Mouse (Mus musculus): Measurements from ENCODE around the gene Themis3. TPM values are rescaled to one million over a fixed set of nuclear protein-coding genes. Genes with fewer than 3 reads are reported as not detected.
"Not testable (repeated sequence)": the region's sequence is repeated elsewhere in the genome, so short reads cannot be mapped to it uniquely, and the experiment has no call there.

The Themis3 gene
- polyA plus RNA-seq, 1 experiment from 2014 or later: not detected

GRCm38 (mm10) chr17:66564213-66564612, 30.2 kb downstream of the Themis3 start:
- Histone ChIP-seq H3K27me3 (ENCODE audit: control insufficient read depth, insufficient read depth, low read length) (no peaks in the 10 kb centered on the region), H3K27ac (no peak overlapping the region), H3K36me3 (replicated peaks; ENCODE audit: control insufficient read depth, insufficient read depth) (no peaks in the 10 kb centered on the region), H3K9me3 (ENCODE audit: control insufficient read depth, low read length) (no peaks in the 10 kb centered on the region), H3K4me1 (replicated peaks; ENCODE audit: control insufficient read depth, insufficient read depth, low read length) (no peaks in the 10 kb centered on the region), H3K4me3 (replicated peaks; ENCODE audit: low read length) (no peak overlapping the region), H3K4me2 (replicated peaks) (no peak overlapping the region), H3K9ac (no peak overlapping the region)
- ATAC-seq (ENCODE audit: low FRiP score): no peak
- DNase-seq (ENCODE audit: low spot score): no peak
- 79% methylated on average over 7 of the region's 7 CpGs for WGBS

- no peak overlapping the region for H3K9ac ChIP-seq
- 67% methylated on average over 1 of the region's 1 CpGs for WGBS
- H3K4me2 ChIP-seq (replicated peaks): no peak overlapping the region
- no peak overlapping the region for H3K27ac ChIP-seq
- H3K4me3 ChIP-seq (replicated peaks; ENCODE audit: low read length): no peak overlapping the region
- no peak for ATAC-seq (ENCODE audit: low FRiP score)
- H3K27me3 ChIP-seq (ENCODE audit: control insufficient read depth, insufficient read depth, low read length): no peaks in the 10 kb centered on the region
- no peaks in the 10 kb centered on the region for H3K4me1 ChIP-seq (replicated peaks; ENCODE audit: control insufficient read depth, insufficient read depth, low read length)
- no peaks in the 10 kb centered on the region for H3K36me3 ChIP-seq (replicated peaks; ENCODE audit: control insufficient read depth, insufficient read depth)
- DNase-seq (ENCODE audit: low spot score): no peak
- H3K9me3 ChIP-seq (ENCODE audit: control insufficient read depth, low read length): no peaks in the 10 kb centered on the region
Observed at GRCm38 (mm10) chr17:66563551-66563950, 30.9 kb downstream of the Themis3 start.

DNA sequence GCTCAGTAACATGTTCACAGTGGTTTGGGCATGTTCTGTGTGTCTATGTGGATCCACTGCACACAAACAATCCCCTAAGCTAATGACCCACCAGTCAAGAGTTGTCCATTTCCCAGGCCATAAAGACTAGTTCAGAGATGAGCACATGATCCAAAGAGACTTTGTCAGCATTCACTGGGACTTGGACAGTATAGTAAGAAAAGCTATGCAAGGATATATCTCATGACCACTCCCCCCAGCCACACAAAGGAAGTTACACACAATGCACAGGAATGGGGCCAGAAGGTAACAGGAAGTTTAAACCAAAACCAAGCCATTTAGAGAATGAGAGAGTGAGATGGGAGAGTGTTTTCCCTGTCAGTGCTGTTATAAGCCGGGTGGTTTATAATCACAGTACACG, 33.0 kb downstream of the Themis3 start:
- Histone ChIP-seq H3K27me3 (ENCODE audit: control insufficient read depth, insufficient read depth, low read length) (no peaks in the 10 kb centered on the region), H3K4me1 (replicated peaks; ENCODE audit: control insufficient read depth, insufficient read depth, low read length) (no peaks in the 10 kb centered on the region)
- no peak for ATAC-seq (ENCODE audit: low FRiP score)

DNA sequence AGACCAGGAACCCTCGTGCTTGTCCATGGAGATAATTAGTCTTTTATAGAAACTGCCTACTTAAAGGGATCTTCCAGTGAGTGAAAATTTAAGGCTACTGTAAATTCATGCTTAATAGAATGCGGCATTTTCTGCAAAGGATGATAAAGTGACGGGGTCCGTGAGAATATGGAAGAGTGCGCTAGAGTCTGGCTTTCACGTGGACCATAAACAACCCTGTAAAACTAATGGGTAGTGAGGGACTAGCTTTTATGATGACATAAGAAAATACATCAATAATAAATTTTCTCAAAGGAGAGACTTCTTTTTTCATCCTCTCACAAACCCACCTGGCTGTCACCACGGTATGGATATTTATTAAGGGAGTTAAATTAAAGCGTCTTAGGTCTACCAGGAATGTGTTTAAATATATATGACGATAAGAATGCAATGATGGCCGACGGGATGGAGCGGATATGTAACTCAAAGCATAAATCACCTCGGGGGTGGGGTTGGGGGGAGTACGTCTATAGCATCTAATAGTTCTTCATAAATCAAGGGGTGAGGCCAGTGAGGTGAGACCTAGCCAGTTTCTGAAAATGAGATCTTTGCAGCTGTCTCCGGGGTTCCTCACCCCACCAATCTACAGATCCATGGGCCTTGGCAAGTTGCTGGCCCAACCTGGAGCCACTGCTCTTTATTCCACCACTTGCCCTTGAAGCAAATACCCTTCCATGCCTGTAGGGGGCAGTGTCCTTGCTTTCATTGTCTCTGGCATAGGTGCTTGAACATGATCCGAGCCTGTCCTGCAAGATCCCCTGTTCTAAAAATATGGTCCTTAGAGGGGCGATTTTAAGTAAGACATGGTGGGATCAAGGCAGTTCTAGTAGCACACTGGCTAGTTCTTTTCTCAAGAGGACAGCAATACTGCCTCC, 35.8 kb downstream of the Themis3 start:
- Histone ChIP-seq H3K27me3 (ENCODE audit: control insufficient read depth, insufficient read depth, low read length) (no peaks in the 10 kb centered on the region), H3K27ac (no peak overlapping the region), H3K4me3 (replicated peaks; ENCODE audit: low read length) (no peak overlapping the region), H3K4me1 (replicated peaks; ENCODE audit: control insufficient read depth, insufficient read depth, low read length) (no peaks in the 10 kb centered on the region), H3K9ac (no peak overlapping the region), H3K4me2 (replicated peaks) (no peak overlapping the region), H3K36me3 (replicated peaks; ENCODE audit: control insufficient read depth, insufficient read depth) (no peaks in the 10 kb centered on the region), H3K9me3 (ENCODE audit: control insufficient read depth, low read length) (no peaks in the 10 kb centered on the region)
- DNase-seq (ENCODE audit: low spot score) (no peak), ATAC-seq (ENCODE audit: low FRiP score) (no peak)
- 85% methylated on average over 17 of the region's 17 CpGs for WGBS

More for the DNA sequence above, 33.0 kb downstream of the Themis3 start:
- Histone ChIP-seq H3K4me2 (replicated peaks) (no peak overlapping the region), H3K36me3 (replicated peaks; ENCODE audit: control insufficient read depth, insufficient read depth) (no peaks in the 10 kb centered on the region), H3K9ac (no peak overlapping the region), H3K4me3 (replicated peaks; ENCODE audit: low read length) (no peak overlapping the region), H3K27ac (no peak overlapping the region), H3K9me3 (ENCODE audit: control insufficient read depth, low read length) (no peaks in the 10 kb centered on the region)
- 94% methylated on average over 2 of the region's 2 CpGs for WGBS
- DNase-seq (ENCODE audit: low spot score): no peak

GRCm38 (mm10) chr17:66552690-66553089, 41.7 kb downstream of the Themis3 start:
- H3K9me3 ChIP-seq (ENCODE audit: control insufficient read depth, low read length): no peaks in the 10 kb centered on the region
- H3K4me3 ChIP-seq (replicated peaks; ENCODE audit: low read length): no peak overlapping the region
- H3K27ac ChIP-seq: no peak overlapping the region
- H3K4me2 ChIP-seq (replicated peaks): no peak overlapping the region
- DNase-seq (ENCODE audit: low spot score) (no peak), ATAC-seq (ENCODE audit: low FRiP score) (no peak)
- H3K9ac ChIP-seq: no peak overlapping the region
- H3K36me3 ChIP-seq (replicated peaks; ENCODE audit: control insufficient read depth, insufficient read depth): no peaks in the 10 kb centered on the region
- no peaks in the 10 kb centered on the region for H3K4me1 ChIP-seq (replicated peaks; ENCODE audit: control insufficient read depth, insufficient read depth, low read length)
- no peaks in the 10 kb centered on the region for H3K27me3 ChIP-seq (ENCODE audit: control insufficient read depth, insufficient read depth, low read length)
- 83% methylated on average over 4 of the region's 4 CpGs for whole genome bisulfite sequencing

DNA sequence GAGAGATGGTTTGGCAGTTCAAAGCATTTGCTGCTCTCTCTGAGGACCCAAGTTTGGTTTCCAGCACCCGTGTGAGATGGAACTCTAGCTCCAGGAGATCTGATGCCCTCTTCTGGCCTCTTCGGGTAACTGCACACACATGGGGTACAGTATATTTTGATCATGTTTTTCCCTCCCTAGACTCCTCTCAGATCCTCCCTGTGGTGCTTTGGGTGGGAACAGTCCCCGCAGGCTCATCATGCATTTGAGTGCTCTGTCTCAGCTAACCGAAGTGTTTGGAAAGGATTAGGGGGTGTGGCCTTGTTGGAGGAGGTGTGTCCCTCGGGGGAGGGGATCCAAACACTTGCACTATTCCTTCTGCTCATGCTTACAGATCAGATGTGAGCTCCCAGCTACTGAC, 43.9 kb downstream of the Themis3 start:
- DNase-seq (ENCODE audit: low spot score): no peak
- no peak overlapping the region for H3K4me3 ChIP-seq (replicated peaks; ENCODE audit: low read length)
- no peak overlapping the region for H3K27ac ChIP-seq
- no peak overlapping the region for H3K4me2 ChIP-seq (replicated peaks)
- H3K9ac ChIP-seq: no peak overlapping the region
- H3K36me3 ChIP-seq (replicated peaks; ENCODE audit: control insufficient read depth, insufficient read depth): no peaks in the 10 kb centered on the region
- H3K4me1 ChIP-seq (replicated peaks; ENCODE audit: control insufficient read depth, insufficient read depth, low read length): no peaks in the 10 kb centered on the region
- no peak for ATAC-seq (ENCODE audit: low FRiP score)
- H3K27me3 ChIP-seq (ENCODE audit: control insufficient read depth, insufficient read depth, low read length): no peaks in the 10 kb centered on the region
- no peaks in the 10 kb centered on the region for H3K9me3 ChIP-seq (ENCODE audit: control insufficient read depth, low read length)
- WGBS: 93% methylated on average over 5 of the region's 5 CpGs

DNA sequence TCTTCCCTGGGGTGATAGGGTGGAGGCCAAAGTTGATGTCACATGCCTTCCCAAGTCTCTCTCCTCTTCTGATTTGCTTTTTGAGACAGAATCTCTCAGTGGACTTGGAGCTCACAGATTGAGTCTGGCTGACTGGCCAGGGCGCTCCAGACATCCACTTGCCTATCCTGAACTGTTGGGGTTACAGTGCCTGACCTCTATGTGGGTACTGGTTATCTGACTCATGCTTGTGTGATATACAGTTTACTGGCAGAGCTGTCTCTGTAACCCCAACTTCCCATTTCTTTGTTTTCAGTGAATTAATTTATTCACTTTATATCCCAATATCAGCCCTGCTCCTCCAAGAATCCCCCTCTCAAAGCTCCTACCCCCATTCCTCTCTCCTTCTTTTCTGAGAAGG, 62.1 kb downstream of the Themis3 start:
- Histone ChIP-seq H3K9me3 (ENCODE audit: control insufficient read depth, low read length) (peaks cover 7% of the 10 kb centered on the region; the same call in 1 of the 2 replicates), H3K4me2 (replicated peaks) (no peak overlapping the region), H3K4me3 (replicated peaks; ENCODE audit: low read length) (no peak overlapping the region), H3K9ac (no peak overlapping the region), H3K27ac (no peak overlapping the region), H3K27me3 (ENCODE audit: control insufficient read depth, insufficient read depth, low read length) (no peaks in the 10 kb centered on the region), H3K4me1 (replicated peaks; ENCODE audit: control insufficient read depth, insufficient read depth, low read length) (no peaks in the 10 kb centered on the region), H3K36me3 (replicated peaks; ENCODE audit: control insufficient read depth, insufficient read depth) (no peaks in the 10 kb centered on the region)
- DNase-seq (ENCODE audit: low spot score): no peak
- WGBS: 100% methylated on average over 1 of the region's 1 CpGs
- no peak for ATAC-seq (ENCODE audit: low FRiP score)

DNA sequence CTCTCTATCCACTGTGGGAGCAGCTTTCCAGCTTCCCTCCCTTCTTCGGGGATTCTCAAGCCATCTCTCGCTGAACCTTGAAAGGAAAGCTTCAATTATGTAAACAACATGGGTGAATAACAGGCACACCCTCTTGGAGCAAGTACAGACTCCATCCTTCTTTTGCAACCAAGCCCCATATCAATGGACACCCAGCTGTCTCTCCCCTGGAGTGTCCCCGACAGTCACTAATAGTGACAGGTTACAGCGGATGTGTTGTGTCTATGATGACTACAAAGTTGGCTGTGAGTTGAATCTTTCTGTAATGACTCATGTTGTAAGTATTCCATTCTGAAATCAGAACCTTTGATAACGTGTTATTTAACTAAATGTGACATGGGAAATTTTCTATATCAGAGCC, 71.0 kb downstream of the Themis3 start:
- Histone ChIP-seq H3K4me1 (replicated peaks; ENCODE audit: control insufficient read depth, insufficient read depth, low read length) (peaks cover 3% of the 10 kb centered on the region), H3K9ac (no peak overlapping the region), H3K9me3 (ENCODE audit: control insufficient read depth, low read length) (no peaks in the 10 kb centered on the region), H3K36me3 (replicated peaks; ENCODE audit: control insufficient read depth, insufficient read depth) (no peaks in the 10 kb centered on the region), H3K27ac (no peak overlapping the region), H3K27me3 (ENCODE audit: control insufficient read depth, insufficient read depth, low read length) (no peaks in the 10 kb centered on the region), H3K4me2 (replicated peaks) (no peak overlapping the region), H3K4me3 (replicated peaks; ENCODE audit: low read length) (no peak overlapping the region)
- ATAC-seq (ENCODE audit: low FRiP score): no peak
- DNase-seq (ENCODE audit: low spot score): no peak
- 84% methylated on average over 5 of the region's 5 CpGs for WGBS

DNA sequence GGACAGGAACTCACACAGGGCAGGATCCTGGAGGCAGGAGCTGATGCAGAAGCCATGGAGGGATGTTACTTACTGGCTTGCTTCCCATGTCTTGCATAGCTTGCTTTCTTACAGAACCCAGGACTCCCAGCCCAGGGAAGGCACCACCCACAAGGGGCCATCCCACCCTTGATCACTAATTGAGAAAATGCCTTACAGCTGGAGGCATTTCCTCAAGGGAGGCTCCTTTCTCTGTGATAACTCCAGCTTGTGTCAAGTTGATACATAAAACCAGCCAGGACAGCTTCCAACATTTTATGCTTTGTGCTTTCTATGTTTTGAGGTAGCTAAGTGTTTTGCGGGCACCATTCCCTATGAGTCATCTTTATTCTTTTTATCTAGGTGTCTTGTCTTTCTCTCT, 71.8 kb downstream of the Themis3 start:
- not testable (repeated sequence) for H3K36me3 ChIP-seq (replicated peaks; ENCODE audit: control insufficient read depth, insufficient read depth); H3K9ac ChIP-seq; ATAC-seq (ENCODE audit: low FRiP score); DNase-seq (ENCODE audit: low spot score); H3K27ac ChIP-seq; H3K27me3 ChIP-seq (ENCODE audit: control insufficient read depth, insufficient read depth, low read length); H3K4me2 ChIP-seq (replicated peaks); H3K4me3 ChIP-seq (replicated peaks; ENCODE audit: low read length); H3K9me3 ChIP-seq (ENCODE audit: control insufficient read depth, low read length)
- H3K4me1 ChIP-seq (replicated peaks; ENCODE audit: control insufficient read depth, insufficient read depth, low read length): peaks cover 11% of the 10 kb centered on the region
- 100% methylated on average over 1 of the region's 1 CpGs for WGBS

Data from hindbrain, embryonic 14.5 days (tissue).